Mouse (Mus musculus) T-helper 17 cell (primary cell): ENCODE results near the gene Gfap.

ENCODE experiments used
- in situ Hi-C, 2 experiments: fragments of 300-600 bp; cut with MboI, MseI; formaldehyde crosslinking; loops; 1 replicate in 1 of 2; 2 replicates in 1 of 2; pipeline ENCODE4 v1.15.1; 2025; ENCODE audit warnings: high pct_unique_total_duplicates in 2 of 2

Gene Gfap

GRCm38 (mm10) chr11:102838126-102838525 lies 62.6 kb downstream of the Gfap start:
- in situ Hi-C loops = loop anchor here in 1 of 2 experiments (5.0 kb wide), 1 partner anchor 56 kb away; no protein-coding TSS in a partner anchor

GRCm38 (mm10) chr11:102837385-102837784 lies 63.3 kb downstream of the Gfap start:
- in situ Hi-C loops = loop anchor here in 1 of 2 experiments (5.0 kb wide), 1 partner anchor 55 kb away; no protein-coding TSS in a partner anchor
